Mouse (Mus musculus) CH12.LX (cell line): ENCODE results near the gene Axdnd1.

Experiments
- GABPA ChIP-seq: IDR thresholded peaks from 2 replicates; pipeline ENCODE4 v1.6.1; 2012; ENCODE audit warnings: low read depth, low read length, improper control_type of control experiment, inconsistent platforms; ENCODE audit not compliant: insufficient replicate concordance
- MAX ChIP-seq: IDR thresholded peaks from 2 replicates; pipeline ENCODE4 v1.6.1; 2011; ENCODE audit warnings: low read length, improper control_type of control experiment
- ZC3H11A ChIP-seq: IDR thresholded peaks from 2 replicates; pipeline ENCODE4 v1.6.1; 2012; ENCODE audit warnings: low read depth, mild to moderate bottlenecking, inconsistent platforms, low read length, improper control_type of control experiment

GRCm38 (mm10) chr1:156433497-156433896, 12.5 kb upstream of the Axdnd1 start:
- TF ChIP-seq GABPA (no peak), MAX (no peak), ZC3H11A (no peak)
